Mouse (Mus musculus): ENCODE data around the gene Gm20388. TPM values are rescaled to one million over a fixed set of nuclear protein-coding genes. Genes with fewer than 3 reads are reported as not detected.

Gene Gm20388
- polyA plus RNA-seq, 1 experiment: 18.7 TPM

GRCm38 (mm10) chr8:122912150-122912549 lies 3001.5 kb downstream of the Gm20388 start:
- 54% methylated on average over 3 of the region's 3 CpGs for WGBS
- Histone ChIP-seq H3K27ac (ENCODE audit: insufficient read depth, low read length) (peak overlapping the region; percentile 73), H3K4me3 (replicated peaks; ENCODE audit: insufficient read depth, low read depth, low read length) (no peak overlapping the region), H3K4me1 (ENCODE audit: control insufficient read depth, insufficient read depth, low read length) (peaks cover 52% of the 10 kb centered on the region), H3K27me3 (ENCODE audit: control insufficient read depth, insufficient read depth, low read length) (no peaks in the 10 kb centered on the region)
- DNase-seq: no peak
- TF ChIP-seq POLR2A (IDR thresholded peaks at IDR 0.05; ENCODE audit: borderline replicate concordance, insufficient read depth, low read length): no peak

DNA sequence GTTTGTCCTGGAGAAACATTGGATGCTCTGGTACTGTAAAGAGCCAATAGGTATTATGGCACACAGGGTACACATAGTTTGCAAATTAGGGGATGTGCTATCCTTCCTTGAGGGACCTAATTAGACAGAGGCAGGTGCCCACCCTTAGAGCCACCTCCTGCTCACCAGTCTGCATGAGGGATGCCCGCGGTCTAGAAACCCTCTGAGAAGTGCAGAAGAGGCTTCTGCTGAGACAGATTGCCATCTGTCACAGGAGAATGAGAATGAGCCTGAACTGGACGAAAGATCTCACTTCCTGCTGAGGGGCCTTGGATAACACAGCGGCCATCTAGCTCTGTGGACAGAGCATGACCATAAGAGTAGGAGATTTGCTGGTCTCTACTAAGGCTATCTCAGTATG lies 3002.2 kb downstream of the Gm20388 start:
- Histone ChIP-seq H3K4me3 (replicated peaks; ENCODE audit: insufficient read depth, low read depth, low read length) (no peak overlapping the region), H3K27me3 (ENCODE audit: control insufficient read depth, insufficient read depth, low read length) (no peaks in the 10 kb centered on the region), H3K4me1 (ENCODE audit: control insufficient read depth, insufficient read depth, low read length) (peaks cover 51% of the 10 kb centered on the region), H3K27ac (ENCODE audit: insufficient read depth, low read length) (peak overlapping the region; percentile 73)
- WGBS: 9% methylated on average over 4 of the region's 4 CpGs
- peak; percentile 60 to 78 for DNase-seq
- no peak for TF ChIP-seq POLR2A (IDR thresholded peaks at IDR 0.05; ENCODE audit: borderline replicate concordance, insufficient read depth, low read length)
- no peak for TF ChIP-seq CTCF (IDR thresholded peaks at IDR 0.05; ENCODE audit: borderline replicate concordance, insufficient read depth, low read depth, low read length)

- WGBS: 36% methylated on average over 3 of the region's 3 CpGs
These were observed 3006.1 kb downstream of the Gm20388 start for GRCm38 (mm10) chr8:122916766-122917165.

DNA sequence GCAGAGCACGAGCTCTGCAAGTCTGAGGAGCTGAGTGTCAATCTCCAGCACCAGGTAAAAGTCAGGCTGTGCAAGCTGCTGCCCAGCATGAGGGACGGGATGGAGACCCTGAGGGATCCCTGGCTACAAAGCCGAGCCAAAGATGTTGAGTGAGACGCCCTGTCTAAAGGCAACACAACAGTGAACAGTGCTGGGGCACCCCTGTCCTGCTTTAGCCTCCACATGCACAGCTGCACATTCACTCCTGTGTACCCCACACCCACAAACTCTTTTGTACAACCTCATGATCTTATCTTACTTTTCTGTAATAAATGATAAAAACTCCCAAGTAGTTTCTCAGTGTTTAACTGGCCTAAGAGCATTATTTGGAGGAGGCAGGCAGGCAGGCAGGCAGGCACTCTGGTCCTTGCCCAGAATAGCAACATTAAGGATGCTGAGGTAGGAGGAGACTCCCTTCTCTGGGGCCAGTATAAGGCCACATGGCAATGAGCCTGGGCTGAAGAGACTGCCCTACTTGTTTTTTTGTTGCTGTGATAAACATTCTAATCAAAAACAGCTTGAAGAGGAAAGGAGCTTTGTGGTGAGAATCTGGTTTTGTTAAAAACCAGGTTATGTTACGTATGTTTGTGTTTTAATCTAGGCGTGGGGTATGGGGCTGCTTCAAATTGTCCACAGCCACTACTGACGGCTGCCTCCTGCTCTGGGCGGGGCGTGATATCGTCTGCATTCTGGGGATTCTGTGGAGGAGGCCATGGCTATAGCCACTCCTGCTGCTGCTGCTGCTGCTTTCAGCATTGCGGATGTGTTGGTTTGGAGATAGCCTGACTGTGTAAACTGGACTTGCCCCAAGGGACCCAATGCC lies 3007.1 kb downstream of the Gm20388 start:
- TF ChIP-seq POLR2A (IDR thresholded peaks at IDR 0.05; ENCODE audit: borderline replicate concordance, insufficient read depth, low read length) (no peak), CTCF (IDR thresholded peaks at IDR 0.05; ENCODE audit: borderline replicate concordance, insufficient read depth, low read depth, low read length) (no peak)
- 15% methylated on average over 11 of the region's 11 CpGs for WGBS
- DNase-seq: peak in 1 of 2 experiments; percentile 68
- Histone ChIP-seq H3K4me3 (replicated peaks; ENCODE audit: insufficient read depth, low read depth, low read length) (no peak overlapping the region), H3K27me3 (ENCODE audit: control insufficient read depth, insufficient read depth, low read length) (no peaks in the 10 kb centered on the region), H3K27ac (ENCODE audit: insufficient read depth, low read length) (peak overlapping the region; percentile 82), H3K4me1 (ENCODE audit: control insufficient read depth, insufficient read depth, low read length) (peaks cover 59% of the 10 kb centered on the region)

More at GRCm38 (mm10) chr8:122916766-122917165, 3006.1 kb downstream of the Gm20388 start:
- TF ChIP-seq POLR2A (IDR thresholded peaks at IDR 0.05; ENCODE audit: borderline replicate concordance, insufficient read depth, low read length): no peak
- TF ChIP-seq CTCF (IDR thresholded peaks at IDR 0.05; ENCODE audit: borderline replicate concordance, insufficient read depth, low read depth, low read length): no peak
- no peaks in the 10 kb centered on the region for H3K27me3 ChIP-seq (ENCODE audit: control insufficient read depth, insufficient read depth, low read length)
- peak overlapping the region; percentile 78 for H3K27ac ChIP-seq (ENCODE audit: insufficient read depth, low read length)
- H3K4me1 ChIP-seq (ENCODE audit: control insufficient read depth, insufficient read depth, low read length): peaks cover 62% of the 10 kb centered on the region
- DNase-seq: no peak
- no peak overlapping the region for H3K4me3 ChIP-seq (replicated peaks; ENCODE audit: insufficient read depth, low read depth, low read length)

- Histone ChIP-seq H3K4me1 (ENCODE audit: control insufficient read depth, insufficient read depth, low read length) (peaks cover 56% of the 10 kb centered on the region), H3K4me3 (replicated peaks; ENCODE audit: insufficient read depth, low read depth, low read length) (no peak overlapping the region), H3K27ac (ENCODE audit: insufficient read depth, low read length) (peak overlapping the region; percentile 70), H3K27me3 (ENCODE audit: control insufficient read depth, insufficient read depth, low read length) (no peaks in the 10 kb centered on the region)
- DNase-seq: no peak
- 58% methylated on average over 7 of the region's 7 CpGs for WGBS
- TF ChIP-seq POLR2A (IDR thresholded peaks at IDR 0.05; ENCODE audit: borderline replicate concordance, insufficient read depth, low read length): no peak
- no peak for TF ChIP-seq CTCF (IDR thresholded peaks at IDR 0.05; ENCODE audit: borderline replicate concordance, insufficient read depth, low read depth, low read length)
These were observed 3007.9 kb downstream of the Gm20388 start for GRCm38 (mm10) chr8:122918438-122919107.

DNA sequence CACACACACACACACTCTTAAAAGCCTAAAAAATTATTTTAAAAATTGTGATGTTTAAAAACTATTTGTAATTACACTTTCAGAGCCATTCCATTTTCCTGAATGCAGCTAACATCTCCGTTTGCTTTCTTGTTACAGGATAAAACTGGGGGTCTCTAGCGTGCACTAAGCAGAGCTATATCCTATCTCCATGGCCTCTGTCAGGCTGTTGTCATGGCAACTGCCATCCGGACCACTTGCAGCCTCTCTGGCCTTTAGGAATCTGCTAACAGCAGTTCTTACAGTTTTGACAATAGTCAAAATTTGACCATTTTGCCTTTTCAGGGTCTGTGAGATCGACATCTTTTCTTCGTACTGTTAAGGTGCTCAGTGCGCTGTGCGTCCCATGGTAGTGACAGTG lies 3010.2 kb downstream of the Gm20388 start:
- TF ChIP-seq CTCF (IDR thresholded peaks at IDR 0.05; ENCODE audit: borderline replicate concordance, insufficient read depth, low read depth, low read length) (no peak), POLR2A (IDR thresholded peaks at IDR 0.05; ENCODE audit: borderline replicate concordance, insufficient read depth, low read length) (no peak)
- 62% methylated on average over 7 of the region's 7 CpGs for WGBS
- peaks cover 66% of the 10 kb centered on the region for H3K4me1 ChIP-seq (ENCODE audit: control insufficient read depth, insufficient read depth, low read length)

DNA sequence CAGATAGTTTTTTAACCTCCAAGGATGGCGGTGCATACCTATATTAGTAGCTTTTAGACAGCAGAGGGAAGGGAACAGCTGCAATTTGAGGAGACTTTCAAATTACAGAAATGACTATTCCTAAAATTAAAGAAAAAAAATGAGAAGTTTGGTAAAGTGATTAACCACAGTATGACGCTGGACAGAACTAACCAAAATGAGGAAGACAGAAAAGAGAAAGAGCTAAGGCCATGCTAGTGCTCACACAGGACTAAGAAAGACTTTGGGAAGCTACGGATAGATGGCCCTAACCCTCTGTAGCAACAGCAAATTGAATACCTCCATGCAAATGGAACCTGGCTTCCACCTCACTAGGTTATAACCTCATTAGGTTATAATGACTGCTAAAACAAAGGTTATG lies 3012.3 kb downstream of the Gm20388 start:
- H3K4me1 ChIP-seq (ENCODE audit: control insufficient read depth, insufficient read depth, low read length): peaks cover 60% of the 10 kb centered on the region
- no peak overlapping the region for H3K4me3 ChIP-seq (replicated peaks; ENCODE audit: insufficient read depth, low read depth, low read length)
- WGBS: 84% methylated on average over 3 of the region's 3 CpGs
- H3K27me3 ChIP-seq (ENCODE audit: control insufficient read depth, insufficient read depth, low read length): no peaks in the 10 kb centered on the region
- H3K27ac ChIP-seq (ENCODE audit: insufficient read depth, low read length): no peak overlapping the region
- TF ChIP-seq POLR2A (IDR thresholded peaks at IDR 0.05; ENCODE audit: borderline replicate concordance, insufficient read depth, low read length) (no peak), CTCF (IDR thresholded peaks at IDR 0.05; ENCODE audit: borderline replicate concordance, insufficient read depth, low read depth, low read length) (no peak)
- no peak for DNase-seq

More for the DNA sequence above, 3010.2 kb downstream of the Gm20388 start:
- Histone ChIP-seq H3K4me3 (replicated peaks; ENCODE audit: insufficient read depth, low read depth, low read length) (no peak overlapping the region), H3K27ac (ENCODE audit: insufficient read depth, low read length) (no peak overlapping the region), H3K27me3 (ENCODE audit: control insufficient read depth, insufficient read depth, low read length) (no peaks in the 10 kb centered on the region)
- DNase-seq: no peak
